Mouse (Mus musculus): ENCODE results near the gene Hmox1. TPM values are rescaled to one million over a fixed set of nuclear protein-coding genes. Genes with fewer than 3 reads are reported as not detected.

Hmox1 gene
- polyA plus RNA-seq, 2 experiments = 18.5 to 32.2 TPM

DNA sequence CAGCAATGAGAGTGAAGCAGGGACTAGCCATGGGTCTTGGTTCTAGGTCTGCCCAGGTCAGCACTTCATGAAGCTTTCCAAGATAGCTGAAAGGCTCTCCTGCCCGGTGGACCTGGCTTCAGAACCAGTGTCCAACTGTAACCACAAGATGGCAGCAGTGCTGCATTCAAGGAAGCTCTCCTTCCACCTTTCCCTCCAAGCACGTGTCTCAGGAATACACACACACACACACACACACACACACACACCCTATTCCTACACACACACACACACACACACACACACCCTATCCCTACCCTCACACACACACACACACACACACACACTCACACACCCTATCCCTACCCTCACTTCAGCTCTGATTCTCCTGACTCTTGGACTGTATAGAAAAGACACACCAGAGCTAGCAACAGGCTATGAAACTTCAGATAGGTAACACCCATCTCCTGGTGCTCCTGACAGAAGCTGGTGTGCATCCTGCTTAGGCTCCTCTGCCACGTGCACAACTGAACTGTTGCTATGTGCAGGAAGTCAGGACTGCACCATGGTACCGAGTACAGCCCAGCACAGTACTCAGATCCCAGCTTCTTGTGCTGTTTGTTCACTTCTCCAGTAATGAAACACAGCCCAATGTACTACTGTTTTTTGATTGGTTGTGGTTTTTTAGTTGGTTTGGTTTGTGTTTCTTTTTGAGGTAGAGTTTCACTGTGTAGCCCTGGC lies 21.6 kb upstream of the Hmox1 start:
- Histone ChIP-seq H3K9ac (ENCODE audit: low read depth, low read length, severe bottlenecking) (no peak overlapping the region), H3K27ac (replicated peaks; ENCODE audit: low read depth, low read length) (no peak overlapping the region), H3K4me3 (replicated peaks; ENCODE audit: low read length) (no peak overlapping the region), H3K27me3 (ENCODE audit: control insufficient read depth, insufficient read depth, low read length) (no peaks in the 10 kb centered on the region), H3K4me1 (ENCODE audit: control insufficient read depth, insufficient read depth, low read length) (no peaks in the 10 kb centered on the region), H3K36me3 (ENCODE audit: control insufficient read depth, insufficient read depth, low read length) (no peaks in the 10 kb centered on the region), H3K4me2 (replicated peaks; ENCODE audit: low read depth, low read length, severe bottlenecking) (no peak overlapping the region), H3K9me3 (ENCODE audit: control insufficient read depth, low read length) (no peaks in the 10 kb centered on the region)
- peak; percentile 77 for DNase-seq (ENCODE audit: low spot score)
- peak; percentile 87 for ATAC-seq (ENCODE audit: low FRiP score, low read depth)
- 36% methylated on average over 3 of the region's 4 CpGs for WGBS
- no peak for TF ChIP-seq POLR2A (IDR thresholded peaks at IDR 0.05; ENCODE audit: borderline replicate concordance, extremely low read depth, insufficient read depth, insufficient read length)

DNA sequence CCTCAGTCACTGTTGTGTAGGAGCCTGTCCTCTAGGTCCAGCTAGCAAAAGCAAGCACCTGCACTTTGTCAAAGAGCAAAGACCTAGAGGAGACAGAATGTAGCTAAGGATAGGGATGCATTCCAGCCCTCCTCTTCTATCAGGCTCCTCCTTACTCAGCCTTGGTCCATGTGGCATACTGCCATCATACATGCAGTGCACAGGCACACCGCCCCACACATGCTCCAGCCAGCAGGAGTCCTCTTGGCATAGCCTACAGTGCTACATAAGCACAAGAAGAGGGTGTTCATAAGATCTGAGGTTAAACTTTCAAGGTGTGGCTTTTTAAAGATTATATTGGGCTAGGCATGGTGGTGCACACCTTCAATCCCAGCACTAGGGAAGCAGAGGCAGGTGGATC lies 18.5 kb upstream of the Hmox1 start:
- Histone ChIP-seq H3K9me3 (ENCODE audit: control insufficient read depth, low read length) (no peaks in the 10 kb centered on the region), H3K27me3 (ENCODE audit: control insufficient read depth, insufficient read depth, low read length) (no peaks in the 10 kb centered on the region), H3K4me2 (replicated peaks; ENCODE audit: low read depth, low read length, severe bottlenecking) (no peak overlapping the region), H3K27ac (replicated peaks; ENCODE audit: low read depth, low read length) (no peak overlapping the region), H3K4me1 (ENCODE audit: control insufficient read depth, insufficient read depth, low read length) (no peaks in the 10 kb centered on the region), H3K9ac (ENCODE audit: low read depth, low read length, severe bottlenecking) (no peak overlapping the region), H3K36me3 (ENCODE audit: control insufficient read depth, insufficient read depth, low read length) (no peaks in the 10 kb centered on the region), H3K4me3 (replicated peaks; ENCODE audit: low read length) (no peak overlapping the region)
- TF ChIP-seq POLR2A (IDR thresholded peaks at IDR 0.05; ENCODE audit: borderline replicate concordance, extremely low read depth, insufficient read depth, insufficient read length) = no peak
- WGBS = 93% methylated on average over 1 of the region's 1 CpGs
- ATAC-seq (ENCODE audit: low FRiP score, low read depth) = no peak
- no peak for DNase-seq (ENCODE audit: low spot score)

- no peak for DNase-seq (ENCODE audit: low spot score)
- Histone ChIP-seq H3K4me2 (replicated peaks; ENCODE audit: low read depth, low read length, severe bottlenecking) (no peak overlapping the region), H3K9ac (ENCODE audit: low read depth, low read length, severe bottlenecking) (no peak overlapping the region), H3K27me3 (ENCODE audit: control insufficient read depth, insufficient read depth, low read length) (no peaks in the 10 kb centered on the region), H3K36me3 (ENCODE audit: control insufficient read depth, insufficient read depth, low read length) (no peaks in the 10 kb centered on the region), H3K4me3 (replicated peaks; ENCODE audit: low read length) (no peak overlapping the region), H3K4me1 (ENCODE audit: control insufficient read depth, insufficient read depth, low read length) (0 out of 2 replicates have a peak, but pooled peaks cover under 1% of the 10 kb centered on the region), H3K27ac (replicated peaks; ENCODE audit: low read depth, low read length) (no peak overlapping the region), H3K9me3 (ENCODE audit: control insufficient read depth, low read length) (no peaks in the 10 kb centered on the region)
- TF ChIP-seq POLR2A (IDR thresholded peaks at IDR 0.05; ENCODE audit: borderline replicate concordance, extremely low read depth, insufficient read depth, insufficient read length) = no peak
- WGBS = 78% methylated on average over 1 of the region's 1 CpGs
- no peak for ATAC-seq (ENCODE audit: low FRiP score, low read depth)
Measured at GRCm38 (mm10) chr8:75078215-75078614, 15.2 kb upstream of the Hmox1 start.

- H3K4me3 ChIP-seq (replicated peaks; ENCODE audit: low read length) = no peak overlapping the region
- H3K27ac ChIP-seq (replicated peaks; ENCODE audit: low read depth, low read length) = no peak overlapping the region
- H3K4me2 ChIP-seq (replicated peaks; ENCODE audit: low read depth, low read length, severe bottlenecking) = no peak overlapping the region
- WGBS = 92% methylated on average over 9 of the region's 9 CpGs
- DNase-seq (ENCODE audit: low spot score) = no peak
- no peaks in the 10 kb centered on the region for H3K36me3 ChIP-seq (ENCODE audit: control insufficient read depth, insufficient read depth, low read length)
- H3K9ac ChIP-seq (ENCODE audit: low read depth, low read length, severe bottlenecking) = no peak overlapping the region
- H3K9me3 ChIP-seq (ENCODE audit: control insufficient read depth, low read length) = no peaks in the 10 kb centered on the region
- H3K27me3 ChIP-seq (ENCODE audit: control insufficient read depth, insufficient read depth, low read length) = no peaks in the 10 kb centered on the region
- 0 out of 2 replicates have a peak, but pooled peaks cover 4% of the 10 kb centered on the region for H3K4me1 ChIP-seq (ENCODE audit: control insufficient read depth, insufficient read depth, low read length)
- ATAC-seq (ENCODE audit: low FRiP score, low read depth) = no peak
- no peak for TF ChIP-seq POLR2A (IDR thresholded peaks at IDR 0.05; ENCODE audit: borderline replicate concordance, extremely low read depth, insufficient read depth, insufficient read length)
Measured at GRCm38 (mm10) chr8:75078851-75079250, 14.6 kb upstream of the Hmox1 start.

DNA sequence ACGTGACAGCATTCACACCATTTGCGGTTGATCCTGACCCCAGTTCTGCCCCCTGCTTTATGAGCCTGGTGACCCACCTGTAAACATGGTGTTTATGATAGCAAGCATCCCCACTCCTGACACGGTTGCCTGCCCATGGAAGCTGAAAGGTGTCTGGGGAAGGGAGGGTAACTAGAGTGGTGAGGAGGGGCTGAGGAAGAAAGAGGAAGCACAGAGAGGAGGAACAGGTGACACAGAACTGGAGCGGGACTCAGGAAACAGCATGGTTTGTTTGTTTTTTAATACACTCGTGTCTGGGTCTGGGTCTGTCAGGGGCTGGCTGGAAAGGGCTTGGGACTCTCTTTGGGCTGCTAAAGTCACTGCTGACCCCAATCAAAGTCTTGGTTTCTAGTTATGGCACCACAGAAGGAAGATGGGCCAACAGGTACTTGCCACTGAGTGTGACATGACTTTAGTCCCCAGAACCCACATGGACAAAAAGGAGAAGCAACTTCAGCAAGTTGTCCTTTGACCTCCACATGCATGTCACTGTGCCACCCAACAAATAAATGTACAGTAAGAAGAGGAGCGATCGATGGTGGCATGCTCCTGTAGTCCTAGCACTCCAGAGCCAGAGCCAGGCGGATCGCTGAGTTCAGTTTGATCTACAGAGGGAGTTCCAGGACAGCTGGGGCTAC lies 11.9 kb upstream of the Hmox1 start:
- no peak for ATAC-seq (ENCODE audit: low FRiP score, low read depth)
- WGBS = 68% methylated on average over 9 of the region's 9 CpGs

More for the DNA sequence above, 11.9 kb upstream of the Hmox1 start:
- Histone ChIP-seq H3K4me2 (replicated peaks; ENCODE audit: low read depth, low read length, severe bottlenecking) (no peak overlapping the region), H3K4me3 (replicated peaks; ENCODE audit: low read length) (no peak overlapping the region), H3K9me3 (ENCODE audit: control insufficient read depth, low read length) (no peaks in the 10 kb centered on the region), H3K4me1 (ENCODE audit: control insufficient read depth, insufficient read depth, low read length) (0 out of 2 replicates have a peak, but pooled peaks cover 4% of the 10 kb centered on the region), H3K27ac (replicated peaks; ENCODE audit: low read depth, low read length) (no peak overlapping the region), H3K36me3 (ENCODE audit: control insufficient read depth, insufficient read depth, low read length) (no peaks in the 10 kb centered on the region), H3K9ac (ENCODE audit: low read depth, low read length, severe bottlenecking) (no peak overlapping the region), H3K27me3 (ENCODE audit: control insufficient read depth, insufficient read depth, low read length) (no peaks in the 10 kb centered on the region)
- DNase-seq (ENCODE audit: low spot score) = no peak
- TF ChIP-seq POLR2A (IDR thresholded peaks at IDR 0.05; ENCODE audit: borderline replicate concordance, extremely low read depth, insufficient read depth, insufficient read length) = no peak

All from limb, embryonic 14.5 days (tissue).